In the genomic region with DNA sequence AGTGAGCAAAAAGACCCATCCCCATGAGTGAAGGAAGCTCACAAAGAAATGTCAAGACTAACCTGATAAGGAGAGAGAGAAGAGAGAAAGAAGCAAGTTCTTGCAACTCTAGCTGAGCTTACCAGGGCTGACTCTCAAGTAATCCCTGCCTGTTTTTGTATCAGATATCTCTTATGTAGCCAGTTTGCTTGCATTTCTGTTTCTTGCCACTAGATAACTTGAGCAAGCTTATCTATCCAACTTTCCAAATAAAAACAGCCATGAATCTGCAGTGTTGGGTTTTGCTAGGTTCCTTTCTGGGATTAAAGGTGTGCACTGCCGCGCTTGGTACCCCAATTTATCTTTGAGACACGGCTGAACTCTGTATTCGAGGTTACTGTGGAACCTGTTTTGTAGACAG, we compare ENCODE assay signal across 16 mouse cellular contexts.
"Had no signal": no experiment of that assay in that cellular context is flagged by ENCODE, and none has a peak within 500 bp of the region (broad histone marks: within the 10 kb centered on the region; RNA-seq: fewer than 3 reads in every experiment).

No protein-coding gene starts in this region.

- DNase-seq: lung, adult 18-20 months; lung, embryonic 14.5 days; lung, postnatal 10 days; retina, postnatal 1 day; right cerebral cortex, adult 18-20 months; right cerebral cortex, postnatal 25 days; right cerebral cortex, postnatal 4 days; spleen, adult 18-20 months; thymus, adult 18-20 months; thymus, postnatal 14 days; thymus, postnatal 36 days had no signal

- H3K27ac ChIP-seq: macrophage; midbrain, embryonic 13.5 days; midbrain, embryonic 15.5 days; neural tube, embryonic 13.5 days; neural tube, embryonic 15.5 days had no signal

- H3K4me3 ChIP-seq: midbrain, embryonic 13.5 days; midbrain, embryonic 15.5 days; neural tube, embryonic 13.5 days; neural tube, embryonic 15.5 days had no signal

- H3K9me3 ChIP-seq: midbrain, embryonic 13.5 days; midbrain, embryonic 15.5 days; neural tube, embryonic 13.5 days; neural tube, embryonic 15.5 days had no signal

- H3K9ac ChIP-seq: lung, embryonic 14.5 days; midbrain, embryonic 13.5 days; midbrain, embryonic 15.5 days; neural tube, embryonic 13.5 days; neural tube, embryonic 15.5 days had no signal

- H3K4me1 ChIP-seq: midbrain, embryonic 15.5 days; neural tube, embryonic 13.5 days had no signal

- ATAC-seq: midbrain, embryonic 13.5 days; midbrain, embryonic 15.5 days had no signal

- H3K27me3 ChIP-seq: midbrain, embryonic 15.5 days; neural tube, embryonic 13.5 days; neural tube, embryonic 15.5 days had no signal

- H3K36me3 ChIP-seq: midbrain, embryonic 13.5 days; midbrain, embryonic 15.5 days; neural tube, embryonic 13.5 days; neural tube, embryonic 15.5 days had no signal
